Mouse (Mus musculus): Measurements from ENCODE around the gene Suv39h1. TPM values are rescaled to one million over a fixed set of nuclear protein-coding genes. Genes with fewer than 3 reads are reported as not detected.
A peak's percentile ranks its signal among the peaks of the same experiment; 100 is the strongest.

Gene Suv39h1
- total and polyA plus RNA-seq, 3 experiments, result 104 to 129 (median 122) TPM

DNA sequence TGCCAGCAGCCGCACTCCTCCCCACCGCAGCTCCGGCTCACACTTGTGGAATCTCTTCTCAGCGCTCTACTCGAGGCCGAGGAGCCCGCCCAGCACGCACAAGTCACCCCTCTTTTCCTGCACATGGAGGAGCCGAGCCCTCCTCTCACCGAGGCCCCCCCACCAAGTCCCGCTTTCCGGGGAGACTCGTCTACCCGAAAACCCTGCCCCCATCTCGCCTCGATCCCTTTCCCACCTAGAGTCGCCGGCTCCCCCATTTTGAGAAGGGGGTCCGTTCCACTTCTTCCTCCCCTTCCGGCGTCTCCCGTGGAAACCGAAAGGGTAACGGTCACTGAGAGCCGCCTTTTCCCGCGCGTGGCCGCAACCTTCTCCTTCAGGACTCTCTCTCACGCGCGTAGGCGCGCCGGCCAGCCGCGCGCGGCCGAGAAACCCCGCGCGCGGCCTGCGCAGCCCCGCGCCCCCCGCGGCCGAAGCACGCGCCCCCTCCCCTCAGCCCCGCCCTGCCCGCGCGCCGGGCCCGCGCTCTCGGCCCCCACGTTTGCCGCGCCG is 605 bp downstream of the Suv39h1 start (continued):
- TF ChIP-seq UBTF (IDR thresholded peaks at IDR 0.05; ENCODE audit: borderline replicate concordance, insufficient read depth, low read depth, low read length) (no peak), MYB (IDR thresholded peaks at IDR 0.05; ENCODE audit: low read depth, low read length) (no peak), ELF1 (IDR thresholded peaks at IDR 0.05; ENCODE audit: low read depth, low read length) (no peak), MAX (IDR thresholded peaks at IDR 0.05; ENCODE audit: low read length) (no peak; the same call in 1 of the 2 replicates), HCFC1 (IDR thresholded peaks at IDR 0.05; ENCODE audit: low read depth, low read length) (no peak), SMC3 (IDR thresholded peaks at IDR 0.05; ENCODE audit: low read depth, low read length) (no peak), MYC (IDR thresholded peaks at IDR 0.05; ENCODE audit: low read depth, low read length) (no peak), USF1 (IDR thresholded peaks at IDR 0.05; ENCODE audit: low read depth, low read length) (no peak), POLR2AphosphoS2 (IDR thresholded peaks at IDR 0.05; ENCODE audit: low read length) (no peak; the same call in 1 of the 2 replicates), NELFE (IDR thresholded peaks at IDR 0.05; ENCODE audit: low read depth, low read length) (no peak), MEF2A (IDR thresholded peaks at IDR 0.05; ENCODE audit: extremely low read depth, insufficient replicate concordance, low read depth, low read length, poor library complexity, severe bottlenecking) (no peak), TBP (IDR thresholded peaks at IDR 0.05; ENCODE audit: low read depth, low read length) (peak; percentile 44; the same call in 1 of the 2 replicates), MAFK (IDR thresholded peaks at IDR 0.05; ENCODE audit: borderline replicate concordance, low read depth, low read length) (no peak), GABPA (IDR thresholded peaks at IDR 0.05; ENCODE audit: low read depth, low read length) (no peak), ZMIZ1 (IDR thresholded peaks at IDR 0.05; ENCODE audit: low read depth, low read length) (no peak), CHD2 (IDR thresholded peaks at IDR 0.05; ENCODE audit: low read length) (no peak), RCOR1 (IDR thresholded peaks at IDR 0.05; ENCODE audit: low read depth, low read length) (0 out of 2 replicates have a peak, but pooled peaks have one; percentile 10), ZC3H11A (IDR thresholded peaks at IDR 0.05; ENCODE audit: low read depth, low read length) (no peak), E2F4 (IDR thresholded peaks at IDR 0.05; ENCODE audit: borderline replicate concordance, low read depth, low read length) (peak; percentile 15; the same call in 1 of the 2 replicates), ZNF384 (IDR thresholded peaks at IDR 0.05; ENCODE audit: low read depth, low read length) (no peak)

DNA sequence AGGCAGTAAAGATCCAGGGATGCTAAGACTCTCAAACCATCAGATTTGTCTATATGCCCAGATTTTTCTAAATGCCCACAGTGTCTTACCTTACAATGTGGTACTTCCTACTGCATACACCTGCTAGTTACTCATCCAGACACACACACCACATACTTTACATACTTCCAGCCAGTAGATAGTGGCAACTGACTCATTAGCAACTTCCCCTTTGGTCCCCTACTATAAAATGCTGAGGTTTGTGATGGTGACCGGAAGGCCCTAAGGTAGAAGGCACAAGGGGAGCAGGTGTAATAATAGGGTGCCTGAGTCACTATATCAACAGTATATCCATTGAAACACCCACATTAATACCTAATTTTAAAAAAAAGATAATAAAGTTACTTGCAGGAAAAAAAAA is 5.4 kb downstream of the Suv39h1 start:
- Histone ChIP-seq H3K9ac (ENCODE audit: control insufficient read depth, low read depth, low read length, poor library complexity, severe bottlenecking) (no peak overlapping the region), H3K27ac (ENCODE audit: control insufficient read depth, low read depth, low read length) (no peak overlapping the region), H3K4me1 (ENCODE audit: control insufficient read depth in 1 of 2, insufficient read depth in 2 of 2, low read length in 2 of 2) (peaks cover 9 to 22% of the 10 kb centered on the region in 2 experiments), H3K27me3 (ENCODE audit: control insufficient read depth in 1 of 2, insufficient read depth in 2 of 2, low read length in 2 of 2) (no peaks in the 10 kb centered on the region), H3K9me3 (replicated peaks; ENCODE audit: insufficient read depth, low read length) (no peaks in the 10 kb centered on the region), H3K4me3 (ENCODE audit: control insufficient read depth in 1 of 2, insufficient read depth in 1 of 2, low read depth in 2 of 2, low read length in 2 of 2) (no peak overlapping the region), H3K79me2 (ENCODE audit: control insufficient read depth, insufficient read depth, low read length, poor library complexity) (peaks cover 43% of the 10 kb centered on the region), H3K36me3 (ENCODE audit: control insufficient read depth in 1 of 2, insufficient read depth in 2 of 2, low read length in 2 of 2) (peaks cover 36 to 43% of the 10 kb centered on the region in 2 experiments)
- peak; percentile 59 for DNase-seq (ENCODE audit: low read depth, low spot score)
- TF ChIP-seq CHD2 (IDR thresholded peaks at IDR 0.05; ENCODE audit: low read length), result no peak
- TF ChIP-seq MAZ (IDR thresholded peaks at IDR 0.05; ENCODE audit: low read depth, low read length), result no peak
- no peak for TF ChIP-seq POLR2AphosphoS5 (IDR thresholded peaks at IDR 0.05; ENCODE audit: borderline replicate concordance, low read depth, low read length)
- 0 out of 2 replicates have a peak, but pooled peaks have one; percentile 21 for TF ChIP-seq GATA1 (IDR thresholded peaks at IDR 0.05; ENCODE audit: low read depth, low read length)
- TF ChIP-seq BHLHE40 (IDR thresholded peaks at IDR 0.05; ENCODE audit: borderline replicate concordance, low read depth, low read length), result no peak
- TF ChIP-seq RCOR1 (IDR thresholded peaks at IDR 0.05; ENCODE audit: low read depth, low read length), result no peak
- peak; percentile 10; the same call in 1 of the 2 replicates for TF ChIP-seq ETS1 (IDR thresholded peaks at IDR 0.05; ENCODE audit: low read depth, low read length)
- TF ChIP-seq UBTF (IDR thresholded peaks at IDR 0.05; ENCODE audit: borderline replicate concordance, insufficient read depth, low read depth, low read length), result no peak
- TF ChIP-seq KAT2A (conservative IDR thresholded peaks at IDR 0.05; ENCODE audit: low read depth, low read length), result no peak
- no peak for TF ChIP-seq SIN3A (IDR thresholded peaks at IDR 0.05; ENCODE audit: low read length)
- no peak for TF ChIP-seq GABPA (IDR thresholded peaks at IDR 0.05; ENCODE audit: low read depth, low read length)
- no peak for TF ChIP-seq HCFC1 (IDR thresholded peaks at IDR 0.05; ENCODE audit: low read depth, low read length)
- TF ChIP-seq CTCF (IDR thresholded peaks at IDR 0.05 in 2 of 3, conservative IDR thresholded peaks at IDR 0.05 in 1 of 3; ENCODE audit: control insufficient read depth in 1 of 3, insufficient read depth in 1 of 3, low read depth in 2 of 3, low read length in 3 of 3, poor library complexity in 1 of 3, severe bottlenecking in 1 of 3), result no peak
- TF ChIP-seq TCF12 (IDR thresholded peaks at IDR 0.05; ENCODE audit: low read depth, low read length), result no peak
- no peak for TF ChIP-seq NRF1 (IDR thresholded peaks at IDR 0.05; ENCODE audit: insufficient read depth, low read depth, low read length, poor library complexity, severe bottlenecking)
- no peak for TF ChIP-seq ZKSCAN1 (IDR thresholded peaks at IDR 0.05; ENCODE audit: low read depth, low read length)
- no peak for TF ChIP-seq ZC3H11A (IDR thresholded peaks at IDR 0.05; ENCODE audit: low read depth, low read length)
- TF ChIP-seq TBP (IDR thresholded peaks at IDR 0.05; ENCODE audit: low read depth, low read length), result no peak
- no peak for TF ChIP-seq USF2 (IDR thresholded peaks at IDR 0.05; ENCODE audit: borderline replicate concordance in 1 of 2, insufficient read depth in 1 of 2, low read depth in 1 of 2, low read length in 2 of 2)
- no peak for TF ChIP-seq ELF1 (IDR thresholded peaks at IDR 0.05; ENCODE audit: low read depth, low read length)
- peak; percentile 25 to 34; a peak in 2 of 4 replicates for TF ChIP-seq EP300 (IDR thresholded peaks at IDR 0.05; ENCODE audit: low read depth in 1 of 2, low read length in 2 of 2)

Data from MEL (cell line).